Mouse (Mus musculus): Measurements from ENCODE around the gene Nfatc2ip.

The Nfatc2ip gene

GRCm38 (mm10) chr7:126396298-126397119 is at the start of gene Nfatc2ip:
Nfatc2ip (minus strand) TSS chr7:126396737.
- in situ Hi-C loops (cut with MseI, MboI) = no loop called here

- in situ Hi-C loops (cut with MseI, MboI) = no loop called here
These were observed 49.7 kb upstream of the Nfatc2ip start for GRCm38 (mm10) chr7:126446217-126446616.

- in situ Hi-C loops (cut with MseI, MboI) = no loop called here
These were observed 48.7 kb upstream of the Nfatc2ip start for GRCm38 (mm10) chr7:126445104-126445815.

GRCm38 (mm10) chr7:126444536-126444935 is 48.0 kb upstream of the Nfatc2ip start:
- in situ Hi-C loops (cut with MseI, MboI) = no loop called here

- in situ Hi-C loops (cut with MseI, MboI) = no loop called here
These were observed 47.5 kb upstream of the Nfatc2ip start for GRCm38 (mm10) chr7:126443997-126444396.

- in situ Hi-C loops (cut with MseI, MboI) = no loop called here
These were observed 43.6 kb upstream of the Nfatc2ip start for GRCm38 (mm10) chr7:126440134-126440533.

GRCm38 (mm10) chr7:126436851-126437250 is 40.3 kb upstream of the Nfatc2ip start:
- in situ Hi-C loops (cut with MseI, MboI) = no loop called here

- in situ Hi-C loops (cut with MseI, MboI) = no loop called here
These were observed 39.3 kb upstream of the Nfatc2ip start for GRCm38 (mm10) chr7:126435801-126436200.

GRCm38 (mm10) chr7:126434726-126435125 is 38.2 kb upstream of the Nfatc2ip start:
- in situ Hi-C loops (cut with MseI, MboI) = no loop called here

- in situ Hi-C loops (cut with MseI, MboI) = no loop called here
These were observed 33.6 kb upstream of the Nfatc2ip start for GRCm38 (mm10) chr7:126430167-126430566.

GRCm38 (mm10) chr7:126429503-126429898 is 33.0 kb upstream of the Nfatc2ip start:
- in situ Hi-C loops (cut with MseI, MboI) = no loop called here

GRCm38 (mm10) chr7:126428631-126429502 is 32.3 kb upstream of the Nfatc2ip start, which contains the start of gene Rabep2:
Rabep2 (plus strand) TSS chr7:126428759.
- in situ Hi-C loops (cut with MseI, MboI) = no loop called here

- in situ Hi-C loops (cut with MseI, MboI) = no loop called here
These were observed 31.6 kb upstream of the Nfatc2ip start for GRCm38 (mm10) chr7:126428154-126428553.

- in situ Hi-C loops (cut with MseI, MboI) = no loop called here
These were observed 30.9 kb upstream of the Nfatc2ip start for GRCm38 (mm10) chr7:126427323-126427860.

GRCm38 (mm10) chr7:126424161-126424560 is 27.6 kb upstream of the Nfatc2ip start:
- in situ Hi-C loops (cut with MseI, MboI) = no loop called here

GRCm38 (mm10) chr7:126421756-126422155 is 25.2 kb upstream of the Nfatc2ip start:
- in situ Hi-C loops (cut with MseI, MboI) = no loop called here

GRCm38 (mm10) chr7:126418496-126418895 is 22.0 kb upstream of the Nfatc2ip start:
- in situ Hi-C loops (cut with MseI, MboI) = no loop called here

- in situ Hi-C loops (cut with MseI, MboI) = no loop called here
These were observed 21.1 kb upstream of the Nfatc2ip start for GRCm38 (mm10) chr7:126417606-126418005.

GRCm38 (mm10) chr7:126417045-126417444 is 20.5 kb upstream of the Nfatc2ip start:
- in situ Hi-C loops (cut with MseI, MboI) = no loop called here

GRCm38 (mm10) chr7:126416615-126417014 is 20.1 kb upstream of the Nfatc2ip start:
- in situ Hi-C loops (cut with MseI, MboI) = no loop called here

GRCm38 (mm10) chr7:126414725-126415124 is 18.2 kb upstream of the Nfatc2ip start, which contains the start of gene Cd19:
Cd19 (minus strand) TSS chr7:126414889.
- in situ Hi-C loops (cut with MseI, MboI) = no loop called here

All from mouse trophoblast stem cell (cell line).